Mouse (Mus musculus): ENCODE data around the gene Sorcs3.

Sorcs3 gene

GRCm38 (mm10) chr19:48821283-48821715, 615.5 kb downstream of the Sorcs3 start:
- no peak for DNase-seq (ENCODE audit: low read depth, low spot score)

- DNase-seq (ENCODE audit: low read depth, low spot score), result no peak
Observed at GRCm38 (mm10) chr19:48834342-48834741, 628.5 kb downstream of the Sorcs3 start.

GRCm38 (mm10) chr19:48839418-48839817, 633.6 kb downstream of the Sorcs3 start:
- DNase-seq (ENCODE audit: low read depth, low spot score), result no peak

GRCm38 (mm10) chr19:48847700-48848099, 641.9 kb downstream of the Sorcs3 start:
- DNase-seq (ENCODE audit: low read depth, low spot score), result no peak

GRCm38 (mm10) chr19:48850466-48850865, 644.6 kb downstream of the Sorcs3 start:
- DNase-seq (ENCODE audit: low read depth, low spot score), result no peak

All from CD4-positive helper T cell, adult 2 months (primary cell).